Mouse (Mus musculus) heart, embryonic 16.5 days (tissue): ENCODE measurements around the gene Sipa1l1. TPM values are rescaled to one million over a fixed set of nuclear protein-coding genes. Genes with fewer than 3 reads are reported as not detected.
"Not testable (repeated sequence)": the region's sequence is repeated elsewhere in the genome, so short reads cannot be mapped to it uniquely, and the experiment has no call there.

Experiments
- ATAC-seq: fragments of 200-750 bp; cut with Nextera tagmentation; replicated peaks from 2 replicates; pipeline ENCODE4 v1.8.0; 2017; ENCODE audit warnings: moderate number of reproducible peaks; ENCODE audit not compliant: insufficient read depth, low FRiP score; ENCODE audit errors: extremely low read depth
- H3K27ac ChIP-seq: fragments of 300-500 bp; sonication (generic); 2 replicates; pipeline ENCODE4 v1.5.1; 2014; ENCODE audit warnings: mild to moderate bottlenecking, low read length, control low read depth, moderate library complexity
- H3K27me3 ChIP-seq: fragments of 300-500 bp; sonication (generic); 2 replicates; pipeline ENCODE4 v1.6.1; 2014; ENCODE audit warnings: low read length, mixed read lengths; ENCODE audit not compliant: control insufficient read depth, insufficient read depth
- H3K36me3 ChIP-seq: fragments of 300-500 bp; sonication (generic); 2 replicates; pipeline ENCODE4 v1.6.1; 2014; ENCODE audit not compliant: control insufficient read depth, insufficient read depth
- H3K4me1 ChIP-seq: fragments of 300-500 bp; sonication (generic); 2 replicates; pipeline ENCODE4 v1.6.1; 2014; ENCODE audit warnings: low read length, mixed read lengths; ENCODE audit not compliant: control insufficient read depth, insufficient read depth
- H3K4me2 ChIP-seq: fragments of 300-500 bp; sonication (generic); 2 replicates; pipeline ENCODE4 v1.6.1; 2014; ENCODE audit warnings: low read depth, mild to moderate bottlenecking, control low read depth, low read length
- H3K4me3 ChIP-seq: fragments of 300-500 bp; sonication (generic); 2 replicates; pipeline ENCODE4 v1.5.1; 2014; ENCODE audit warnings: mild to moderate bottlenecking, control low read depth, low read length
- H3K9ac ChIP-seq: fragments of 300-500 bp; sonication (generic); 2 replicates; pipeline ENCODE4 v1.6.1; 2014; ENCODE audit warnings: low read length, control low read depth
- H3K9me3 ChIP-seq: fragments of 300-500 bp; sonication (generic); replicated peaks from 2 replicates; pipeline ENCODE4 v1.6.1; 2016; ENCODE audit warnings: low read length; ENCODE audit not compliant: control insufficient read depth
- WGBS: fragments of 180-500 bp; shearing (Covaris S2); extraction: QIAGEN DNeasy Blood & Tissue Kit; methylation state at CpG from one replicate; pipeline ENCODE4 v1.1.7; 2014; 5-methylcytosine and 5-hydroxymethylcytosine counted together
- polyA plus RNA-seq: library from polyadenylated mRNA; unstranded; fragments of >200 nt; fragmentation: Nextera tagmentation; extraction: Ambion mirVana; gene quantifications from 2 replicates; pipeline ENCODE4 v1.2.1, GENCODE M21; 2015

Gene Sipa1l1
- polyA plus RNA-seq, 1 experiment from 2014 or later = 19.8 TPM

DNA sequence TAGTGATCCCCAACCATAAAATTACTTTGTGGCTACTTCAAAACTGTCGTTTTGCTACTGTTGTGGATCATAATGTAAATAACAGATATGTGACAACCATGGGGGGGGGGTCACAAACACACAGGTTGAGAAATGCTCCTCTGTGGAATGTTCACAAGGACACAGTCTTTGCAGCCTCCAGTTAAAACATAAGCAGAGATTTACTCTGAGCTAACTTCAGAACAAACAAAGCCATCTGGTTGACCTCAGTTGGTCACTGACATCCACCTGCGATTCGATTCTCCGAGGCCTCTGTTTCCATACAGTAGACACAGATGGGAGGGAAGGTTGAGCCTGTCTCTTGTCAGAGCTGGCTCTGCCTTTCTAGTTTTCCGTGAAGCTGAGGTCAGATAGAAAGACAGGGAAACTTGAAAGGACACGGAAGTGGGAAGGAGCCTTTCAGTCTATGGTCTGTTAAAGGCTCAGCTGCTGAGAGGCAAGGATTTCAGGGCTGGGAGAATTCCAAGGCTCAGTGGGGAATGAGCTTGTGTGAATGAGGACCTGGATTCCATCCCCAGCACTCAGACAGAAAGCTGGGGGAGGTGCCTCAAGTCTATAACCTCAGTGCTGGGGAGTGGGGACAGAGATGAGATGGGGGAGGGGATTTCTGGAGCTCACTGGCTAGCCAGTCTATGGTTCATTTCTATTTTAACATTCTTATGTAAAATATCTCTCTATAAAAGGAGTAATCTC lies 317.9 kb downstream of the Sipa1l1 start:
- Histone ChIP-seq H3K27me3 (no peaks in the 10 kb centered on the region), H3K4me2 (no peak overlapping the region), H3K4me1 (peaks cover 10% of the 10 kb centered on the region), H3K27ac (peak overlapping the region; percentile 23), H3K36me3 (no peaks in the 10 kb centered on the region), H3K9ac (no peak overlapping the region), H3K4me3 (no peak overlapping the region), H3K9me3 (no peaks in the 10 kb centered on the region)
- ATAC-seq = no peak
- WGBS = 27% methylated on average over 6 of the region's 6 CpGs

DNA sequence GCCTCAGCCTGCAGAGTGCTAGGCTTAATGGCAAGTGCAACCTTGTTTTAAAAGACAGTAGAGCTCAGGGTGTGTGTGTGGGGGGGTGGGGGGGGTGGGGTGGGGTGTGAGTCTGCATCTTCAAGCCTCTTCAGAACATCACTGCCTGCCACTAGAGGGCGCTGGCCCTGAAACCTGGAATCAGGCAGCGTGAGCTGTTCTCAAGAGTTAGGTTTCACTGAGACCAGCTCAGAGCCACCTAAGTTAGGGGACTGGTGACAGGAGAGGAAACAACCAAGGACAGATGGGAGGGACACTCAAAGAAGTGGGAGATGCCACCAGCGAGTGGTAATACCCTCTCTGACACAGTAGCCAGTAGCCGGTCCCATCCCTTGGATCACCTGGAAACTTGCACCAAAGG lies 320.0 kb downstream of the Sipa1l1 start:
- no peaks in the 10 kb centered on the region for H3K27me3 ChIP-seq
- H3K9me3 ChIP-seq = no peaks in the 10 kb centered on the region
- 38% methylated on average over 4 of the region's 4 CpGs for WGBS
- no peak overlapping the region for H3K4me3 ChIP-seq
- peaks cover 10% of the 10 kb centered on the region for H3K4me1 ChIP-seq
- no peaks in the 10 kb centered on the region for H3K36me3 ChIP-seq
- no peak for ATAC-seq
- no peak overlapping the region for H3K27ac ChIP-seq
- H3K4me2 ChIP-seq = no peak overlapping the region
- no peak overlapping the region for H3K9ac ChIP-seq

DNA sequence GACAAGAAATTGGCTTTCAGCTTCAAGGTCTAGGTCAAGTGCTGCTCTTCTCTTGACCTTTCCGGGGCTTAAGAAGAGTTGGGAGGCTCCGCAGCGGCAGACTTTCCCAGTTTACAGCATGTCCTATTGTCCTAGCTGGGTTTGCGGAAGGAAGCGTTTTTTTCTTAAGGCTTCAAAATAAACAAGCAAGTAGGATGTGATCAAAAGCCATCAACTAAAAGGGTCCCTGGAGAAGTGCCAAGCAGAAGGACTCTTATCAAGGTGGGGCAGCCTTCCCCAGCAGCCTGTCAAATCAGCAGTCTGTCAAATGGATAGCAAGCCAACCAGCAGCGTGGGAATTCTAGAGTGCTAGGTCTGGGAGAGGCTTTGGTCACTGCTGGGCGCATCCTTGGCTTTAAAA lies 320.5 kb downstream of the Sipa1l1 start:
- no peaks in the 10 kb centered on the region for H3K36me3 ChIP-seq
- no peak overlapping the region for H3K9ac ChIP-seq
- 32% methylated on average over 7 of the region's 7 CpGs for WGBS
- peaks cover 10% of the 10 kb centered on the region for H3K4me1 ChIP-seq
- H3K4me2 ChIP-seq = no peak overlapping the region
- no peak for ATAC-seq
- H3K27me3 ChIP-seq = no peaks in the 10 kb centered on the region
- no peak overlapping the region for H3K27ac ChIP-seq
- H3K4me3 ChIP-seq = no peak overlapping the region
- no peaks in the 10 kb centered on the region for H3K9me3 ChIP-seq

DNA sequence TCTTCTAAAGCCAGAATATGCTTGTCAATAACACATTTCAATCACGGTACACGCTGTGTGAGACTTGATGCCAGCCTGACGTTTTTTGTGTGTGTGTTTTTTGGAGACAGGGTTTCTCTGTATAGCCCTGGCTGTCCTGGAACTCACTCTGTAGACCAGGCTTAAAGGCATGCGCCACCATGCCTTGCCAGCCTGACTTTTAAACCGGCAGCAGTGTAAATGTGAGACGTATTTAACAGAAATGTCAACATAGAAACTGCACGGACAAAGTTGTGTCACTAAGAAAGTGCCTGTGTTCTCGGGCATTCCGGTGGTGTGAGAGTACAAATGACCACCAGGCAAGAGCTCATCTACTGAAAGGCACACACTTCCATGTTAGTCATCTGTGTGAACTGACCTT lies 323.3 kb downstream of the Sipa1l1 start:
- Histone ChIP-seq H3K9ac (no peak overlapping the region), H3K9me3 (no peaks in the 10 kb centered on the region), H3K4me3 (no peak overlapping the region), H3K4me2 (no peak overlapping the region), H3K27me3 (no peaks in the 10 kb centered on the region), H3K27ac (no peak overlapping the region), H3K4me1 (0 out of 2 replicates have a peak, but pooled peaks cover 5% of the 10 kb centered on the region), H3K36me3 (no peaks in the 10 kb centered on the region)
- ATAC-seq = no peak
- WGBS = 83% methylated on average over 9 of the region's 9 CpGs

DNA sequence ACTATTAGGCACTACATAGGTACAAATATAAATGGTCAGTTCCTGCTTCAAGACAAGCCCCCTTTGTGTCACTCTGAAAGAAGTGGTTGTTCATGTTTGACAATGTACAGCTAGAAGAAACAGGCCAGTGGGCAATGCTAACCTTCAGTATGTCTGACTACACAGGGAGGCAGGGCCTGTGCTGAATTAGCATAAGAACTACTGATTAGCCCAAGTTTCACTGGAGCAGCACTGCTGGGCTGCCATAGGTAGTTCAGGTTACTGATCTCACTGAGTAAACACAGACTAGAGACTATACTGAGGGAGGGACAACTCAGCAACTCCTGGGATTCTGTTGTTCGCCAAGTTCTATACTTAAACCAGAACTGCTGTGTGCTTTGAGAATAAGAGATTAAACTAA lies 324.1 kb downstream of the Sipa1l1 start:
- H3K4me2 ChIP-seq, H3K4me1 ChIP-seq, H3K36me3 ChIP-seq, H3K27ac ChIP-seq, H3K27me3 ChIP-seq, ATAC-seq, H3K4me3 ChIP-seq, H3K9ac ChIP-seq, H3K9me3 ChIP-seq: not testable (repeated sequence)
- 44% methylated on average over 1 of the region's 1 CpGs for WGBS

DNA sequence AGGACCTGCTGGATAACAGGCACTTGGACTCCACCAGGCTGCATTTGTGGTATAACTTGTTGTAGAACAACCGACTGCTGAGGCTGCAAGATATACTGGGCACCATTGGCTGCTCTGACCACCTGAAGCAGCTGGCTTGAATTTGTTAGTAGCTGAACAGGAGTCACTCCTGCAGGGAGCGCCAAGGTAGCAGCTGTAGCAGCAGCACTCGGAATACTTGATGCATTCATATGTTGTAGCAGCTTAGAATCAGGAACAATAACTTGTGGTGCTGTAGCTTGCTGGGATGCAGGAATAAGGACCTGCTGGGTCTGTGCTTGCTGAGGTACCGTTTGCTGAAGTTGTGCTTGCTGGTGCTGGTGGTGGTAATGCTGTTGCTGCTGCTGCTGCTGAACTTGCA lies 326.8 kb downstream of the Sipa1l1 start:
- 69% methylated on average over 4 of the region's 4 CpGs for WGBS

DNA sequence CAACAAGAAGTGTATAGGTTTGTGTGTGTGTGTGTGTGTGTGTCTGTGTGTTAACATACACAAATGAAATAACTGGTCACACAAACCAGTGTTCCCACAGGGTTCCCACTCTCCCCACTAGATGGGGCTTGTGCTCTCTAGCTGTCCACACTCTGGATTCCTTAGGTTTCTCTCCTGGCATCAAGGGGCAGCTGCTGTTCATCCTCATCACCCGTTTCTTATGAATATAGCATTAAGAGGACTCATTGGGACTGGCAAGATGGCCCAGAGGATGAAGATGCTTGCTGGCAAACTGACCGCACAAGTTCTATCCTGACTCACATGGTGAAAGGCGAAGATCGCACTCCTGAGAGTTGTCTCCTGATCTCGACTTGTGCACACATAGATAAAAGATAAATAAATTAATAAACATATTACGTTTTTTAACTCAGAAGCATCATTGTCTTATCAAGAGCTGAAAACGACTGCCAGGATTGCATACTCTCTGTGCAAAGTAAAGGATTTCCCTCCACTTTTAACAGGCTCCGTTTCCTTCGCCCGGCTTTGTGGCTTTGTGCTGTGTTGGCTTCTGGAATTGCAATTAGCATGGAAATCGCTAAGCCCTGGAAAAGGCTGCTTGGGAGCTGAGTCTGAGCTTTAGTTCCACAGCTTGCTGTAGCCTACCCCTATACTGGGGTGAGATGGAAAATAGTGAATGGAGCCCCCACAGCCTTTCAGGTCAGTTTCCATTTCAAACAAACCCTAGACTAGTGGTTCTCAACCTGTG lies 328.9 kb downstream of the Sipa1l1 start:
- H3K36me3 ChIP-seq = no peaks in the 10 kb centered on the region
- no peak overlapping the region for H3K9ac ChIP-seq
- no peaks in the 10 kb centered on the region for H3K9me3 ChIP-seq
- H3K27me3 ChIP-seq = no peaks in the 10 kb centered on the region
- H3K4me1 ChIP-seq = peaks cover 2% of the 10 kb centered on the region; the same call in 1 of the 2 replicates
- H3K4me3 ChIP-seq = peak overlapping the region; percentile 30
- H3K4me2 ChIP-seq = peak overlapping the region; percentile 58
- H3K27ac ChIP-seq = no peak overlapping the region
- no peak for ATAC-seq
- WGBS = 40% methylated on average over 11 of the region's 11 CpGs

More for the DNA sequence above, 326.8 kb downstream of the Sipa1l1 start:
- no peaks in the 10 kb centered on the region for H3K27me3 ChIP-seq
- no peaks in the 10 kb centered on the region for H3K9me3 ChIP-seq
- no peak overlapping the region for H3K27ac ChIP-seq
- H3K36me3 ChIP-seq = no peaks in the 10 kb centered on the region
- peaks cover 2% of the 10 kb centered on the region; the same call in 1 of the 2 replicates for H3K4me1 ChIP-seq
- no peak overlapping the region for H3K4me3 ChIP-seq
- no peak for ATAC-seq
- no peak overlapping the region for H3K9ac ChIP-seq
- H3K4me2 ChIP-seq = no peak overlapping the region

DNA sequence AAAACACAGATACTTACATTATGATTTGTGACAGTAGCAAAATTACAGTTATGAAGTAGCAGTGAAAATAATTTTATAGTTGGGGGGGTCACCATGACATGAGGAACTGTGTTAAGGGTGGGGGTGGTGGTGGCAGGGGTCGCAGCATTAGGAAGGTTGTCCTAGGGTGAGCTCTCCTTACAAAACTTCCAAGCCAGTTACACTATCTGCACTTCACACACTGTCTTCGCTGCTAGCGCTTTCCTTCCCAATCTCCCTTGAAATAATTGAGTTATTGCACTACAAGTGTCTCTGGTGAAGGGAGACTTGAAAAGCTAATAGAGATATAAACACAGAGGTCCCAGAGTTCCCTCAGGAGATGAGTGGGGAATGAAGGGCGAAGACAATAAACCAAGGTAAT lies 329.6 kb downstream of the Sipa1l1 start:
- Histone ChIP-seq H3K9ac (no peak overlapping the region), H3K36me3 (no peaks in the 10 kb centered on the region), H3K9me3 (no peaks in the 10 kb centered on the region), H3K4me3 (no peak overlapping the region), H3K27me3 (no peaks in the 10 kb centered on the region), H3K4me2 (no peak overlapping the region), H3K27ac (no peak overlapping the region), H3K4me1 (peaks cover 2% of the 10 kb centered on the region; the same call in 1 of the 2 replicates)
- ATAC-seq = no peak
- 83% methylated on average over 4 of the region's 4 CpGs for WGBS

DNA sequence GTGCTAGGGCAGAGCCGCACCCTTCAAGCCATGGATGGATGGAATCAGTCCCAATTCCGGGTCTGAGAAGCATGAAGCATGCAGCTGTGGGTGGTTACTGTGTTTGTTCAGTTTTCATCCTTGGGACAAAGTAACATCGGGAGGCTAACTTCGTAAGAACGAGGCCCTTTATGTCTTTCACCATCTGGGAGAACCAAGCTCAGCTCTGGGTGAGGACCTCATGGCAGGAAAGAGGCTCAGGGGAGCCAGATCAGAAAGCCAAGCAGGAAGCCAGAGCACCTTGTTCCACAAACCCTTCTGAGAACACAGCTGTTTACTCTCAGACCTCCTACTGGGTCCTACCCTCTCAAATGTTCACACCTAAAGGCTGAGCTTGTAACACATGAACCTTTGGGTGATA lies 330.6 kb downstream of the Sipa1l1 start:
- 81% methylated on average over 5 of the region's 5 CpGs for WGBS

More for the DNA sequence above, 330.6 kb downstream of the Sipa1l1 start:
- Histone ChIP-seq H3K27me3 (no peaks in the 10 kb centered on the region), H3K4me1 (peaks cover 2% of the 10 kb centered on the region; the same call in 1 of the 2 replicates), H3K9me3 (no peaks in the 10 kb centered on the region), H3K4me3 (no peak overlapping the region), H3K36me3 (no peaks in the 10 kb centered on the region), H3K4me2 (no peak overlapping the region), H3K9ac (no peak overlapping the region), H3K27ac (no peak overlapping the region)
- no peak for ATAC-seq
